Mouse (Mus musculus): Measurements from ENCODE around the gene 4930578G10Rik.
"Not testable (repeated sequence)": the region's sequence is repeated elsewhere in the genome, so short reads cannot be mapped to it uniquely, and the experiment has no call there.

4930578G10Rik gene

DNA sequence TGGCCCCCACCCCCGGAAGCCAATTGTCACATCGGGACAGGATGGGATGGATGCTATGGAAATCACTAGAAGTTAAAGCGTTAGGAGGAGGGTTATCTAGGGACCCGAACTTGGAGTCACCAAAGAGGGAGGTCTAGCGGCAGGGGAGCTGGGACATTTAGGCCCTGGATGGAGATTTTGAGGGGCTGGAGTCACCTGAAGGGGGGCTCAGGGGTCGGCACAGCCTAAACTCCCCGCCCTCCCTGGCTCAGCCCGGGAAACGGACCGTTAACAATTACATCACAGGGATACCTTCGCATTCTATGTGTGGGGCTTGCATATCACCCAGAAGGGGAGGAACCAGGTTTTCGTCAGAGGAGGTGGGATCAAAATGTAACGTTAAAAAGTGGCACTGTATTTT lies at the start of gene 4930578G10Rik:
TSS of gene 4930578G10Rik (plus strand) at position 301 of the 400 bp plus-strand sequence.
- DNase-seq = not testable (repeated sequence)

DNA sequence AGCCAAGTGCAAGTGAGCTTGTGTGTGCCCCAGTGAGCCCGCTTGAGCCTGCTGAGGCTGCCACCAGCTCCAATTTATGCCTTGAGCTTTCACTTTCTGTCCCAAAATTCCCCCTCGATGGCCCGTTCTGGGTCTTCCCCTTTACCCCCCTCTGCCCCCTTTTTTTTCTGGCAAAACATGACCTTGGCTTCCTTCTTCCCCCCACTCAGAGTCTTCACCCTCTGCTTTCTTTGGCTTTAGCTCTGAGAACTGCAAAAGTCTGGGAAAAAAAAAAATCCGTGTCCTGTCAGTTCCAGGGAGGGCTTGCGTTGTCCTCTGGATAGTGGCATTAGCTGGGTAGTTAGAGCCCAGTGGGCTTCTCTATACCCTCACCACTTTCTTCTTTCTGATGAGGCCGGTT lies 21.1 kb downstream of the 4930578G10Rik start, which contains the start of gene Ccl19:
TSS of gene Ccl19 (minus strand) at position 101 of the 400 bp plus-strand sequence.
- DNase-seq = not testable (repeated sequence)

DNA sequence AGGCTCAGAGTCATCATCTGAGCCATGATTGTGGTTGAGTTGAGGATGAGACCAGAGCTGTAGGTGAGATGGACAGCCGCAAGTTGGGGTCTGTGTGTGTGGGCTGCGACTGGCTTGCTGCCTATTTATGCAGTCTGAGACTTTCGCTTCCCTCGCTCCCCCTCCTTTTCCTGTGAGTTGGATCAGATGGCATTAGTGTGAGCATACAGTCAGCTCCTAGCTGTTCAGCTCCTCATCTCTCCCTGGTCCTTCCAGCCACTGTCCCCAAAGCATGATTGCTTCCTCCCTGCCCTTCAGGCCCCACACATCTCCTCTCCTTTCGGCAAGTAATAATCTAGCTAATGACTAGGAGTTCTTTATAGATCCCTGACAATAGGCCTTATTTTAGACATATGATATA lies 38.5 kb downstream of the 4930578G10Rik start, which contains the start of gene Ccl21a:
TSS of gene Ccl21a (minus strand) at position 101 of the 400 bp plus-strand sequence.
- DNase-seq = not testable (repeated sequence)

DNA sequence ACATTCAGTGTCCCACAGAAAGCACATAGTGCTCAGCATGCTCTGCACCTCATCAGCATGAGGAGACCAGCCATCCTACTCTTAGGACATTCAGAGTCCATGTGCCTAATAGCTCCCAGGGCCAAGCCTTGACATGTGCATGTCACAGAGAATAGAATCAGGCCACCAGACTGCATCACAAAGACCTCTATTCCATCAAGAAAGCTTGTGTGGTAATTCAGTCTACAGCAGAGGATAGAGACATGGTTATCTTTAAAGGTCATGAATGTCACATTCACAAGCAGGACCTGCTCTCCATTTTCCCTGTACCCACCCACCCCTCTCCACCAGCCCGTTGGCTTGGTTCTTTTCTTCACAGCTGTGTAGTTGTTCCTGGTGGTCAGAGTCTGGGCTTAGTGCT lies 118.4 kb downstream of the 4930578G10Rik start, which contains the start of gene Fam205a1:
TSS of gene Fam205a1 (minus strand) at position 101 of the 400 bp plus-strand sequence.
- DNase-seq = not testable (repeated sequence)

DNA sequence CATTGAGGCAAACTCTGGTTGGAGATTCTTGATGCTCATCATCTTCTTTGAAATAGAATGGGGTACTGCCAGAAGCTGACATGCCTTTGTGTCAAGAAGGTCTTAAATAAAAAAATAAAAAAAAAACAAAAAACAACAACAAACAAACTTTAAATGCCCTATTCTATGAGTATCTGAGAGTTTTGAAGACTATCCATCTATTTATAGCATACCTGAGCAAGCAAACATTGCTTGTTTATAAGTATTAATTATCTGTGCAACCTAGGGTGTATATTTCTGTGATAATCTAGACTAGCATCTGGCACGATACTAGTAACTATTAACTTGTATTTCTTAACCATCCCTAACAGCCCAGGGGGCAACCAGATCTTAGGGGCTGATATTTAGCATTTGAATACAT lies 121.3 kb downstream of the 4930578G10Rik start, which contains the start of gene Gm12394:
TSS of gene Gm12394 (minus strand) at position 101 of the 400 bp plus-strand sequence.
- DNase-seq = not testable (repeated sequence)

DNA sequence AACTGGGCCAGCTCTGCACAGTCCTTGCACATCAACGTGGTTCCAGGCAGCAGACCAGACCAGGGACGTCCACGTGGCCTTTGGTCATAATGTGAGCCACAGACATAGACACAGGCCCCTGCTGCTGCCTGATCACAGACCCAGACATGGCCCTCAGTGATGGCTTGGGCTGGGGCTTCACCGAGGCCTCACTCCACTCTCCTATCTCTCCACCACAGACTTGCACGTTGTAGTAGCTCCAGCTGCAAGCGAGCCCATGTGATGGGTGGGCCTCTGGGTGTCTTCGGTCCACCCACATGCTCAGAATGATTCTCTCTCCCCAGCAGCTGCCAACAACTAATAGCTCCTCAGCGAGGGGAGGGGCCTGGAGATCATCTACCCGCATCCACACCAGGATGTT lies 125.1 kb downstream of the 4930578G10Rik start:
- not testable (repeated sequence) for DNase-seq

DNA sequence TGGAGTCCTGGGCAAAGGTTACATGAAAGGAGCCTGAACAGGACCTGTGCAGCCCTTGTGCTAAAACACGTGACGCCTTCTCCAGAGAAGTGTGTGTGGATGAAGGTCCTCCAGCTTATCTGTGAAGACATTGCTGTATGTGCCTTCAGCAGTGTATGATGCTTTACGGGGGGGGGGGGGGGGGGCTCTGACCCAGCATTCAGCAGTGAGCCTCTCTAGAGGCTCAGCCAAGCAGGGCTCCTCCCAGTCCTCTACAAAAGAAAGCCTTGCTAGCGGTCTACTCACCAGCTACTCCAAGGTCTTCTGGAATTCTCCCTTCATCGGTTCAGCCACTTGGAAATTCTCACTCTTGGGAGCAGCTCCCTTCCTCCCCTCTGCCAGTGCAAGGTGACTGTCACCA lies 128.1 kb downstream of the 4930578G10Rik start:
- DNase-seq = not testable (repeated sequence)

DNA sequence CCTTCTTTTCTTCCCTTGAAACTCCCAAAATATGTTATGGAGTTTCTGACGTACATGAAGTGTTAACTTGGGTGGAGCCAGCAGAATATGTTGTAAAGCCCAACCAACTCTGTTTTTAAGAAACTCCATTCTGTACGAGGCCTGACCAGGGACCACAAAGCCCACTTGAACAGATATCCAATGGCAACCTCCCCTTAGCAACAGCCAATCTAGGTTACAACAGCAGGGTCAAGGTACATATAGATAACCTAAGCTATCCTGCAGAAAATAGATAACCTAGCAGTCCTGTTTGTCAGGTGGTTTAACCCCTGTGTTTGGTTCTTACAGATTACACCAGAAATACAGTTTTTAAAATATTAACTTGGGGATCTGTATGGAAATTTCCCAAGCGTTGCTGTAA lies 132.0 kb downstream of the 4930578G10Rik start:
- no peak for DNase-seq

DNA sequence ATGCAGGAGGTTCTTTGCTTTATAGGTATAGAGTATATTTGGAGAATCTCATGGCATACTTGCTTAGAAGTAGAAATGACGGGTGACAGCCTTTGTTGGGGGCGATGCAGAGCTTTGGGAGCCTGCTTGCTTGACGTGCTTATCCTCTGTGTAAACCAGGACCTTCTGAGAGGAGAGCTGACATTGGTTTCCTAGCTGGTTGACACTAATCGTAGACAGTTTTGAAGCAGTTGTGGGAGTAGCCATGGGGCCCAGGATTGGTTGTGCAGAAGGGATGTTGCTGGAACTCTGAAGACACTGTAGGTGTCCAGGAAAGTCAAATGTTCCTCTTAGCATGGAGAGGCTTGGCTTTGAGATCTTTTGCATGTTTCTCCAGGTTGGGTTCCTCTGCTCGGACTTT lies 132.8 kb downstream of the 4930578G10Rik start:
- no peak for DNase-seq

DNA sequence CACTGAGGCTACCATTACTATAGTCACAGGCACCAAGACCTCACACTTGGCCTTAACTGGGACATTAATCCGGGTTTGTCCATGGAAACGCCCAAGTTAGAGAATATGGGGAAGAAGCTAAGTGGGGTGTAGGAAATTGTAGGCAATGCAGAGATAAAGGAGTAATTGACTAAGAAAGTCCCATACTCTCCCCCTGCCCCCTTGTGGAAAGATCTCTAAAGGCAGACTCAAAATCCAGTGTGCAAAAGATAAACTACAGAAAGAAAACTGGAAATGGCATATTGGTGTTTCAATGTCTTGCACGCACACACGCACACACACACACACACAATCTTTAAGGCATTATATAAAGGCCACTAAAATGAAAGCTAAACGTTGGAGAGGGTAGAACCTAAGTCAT lies 135.4 kb downstream of the 4930578G10Rik start:
- DNase-seq = peak; percentile 12

DNA sequence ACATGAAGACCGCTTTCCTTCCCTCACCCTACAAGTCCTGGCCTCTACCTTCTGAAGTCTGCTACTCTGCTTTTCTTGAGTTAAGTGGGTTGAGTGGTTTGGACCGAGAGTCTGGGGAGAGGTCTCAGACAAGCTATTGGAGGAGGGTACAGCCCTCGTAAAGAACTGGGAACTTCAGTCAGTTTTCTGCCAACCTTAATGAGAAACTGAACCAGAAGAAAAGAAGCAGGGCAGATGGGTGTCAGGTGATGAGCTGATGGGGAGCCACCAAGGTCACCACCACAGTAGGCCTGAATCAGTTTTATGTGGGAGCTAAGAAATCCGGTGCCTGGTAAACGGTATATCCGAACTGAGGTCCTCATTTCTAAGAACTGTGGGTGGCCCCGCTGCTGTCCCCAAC lies 136.8 kb downstream of the 4930578G10Rik start:
- no peak for DNase-seq

DNA sequence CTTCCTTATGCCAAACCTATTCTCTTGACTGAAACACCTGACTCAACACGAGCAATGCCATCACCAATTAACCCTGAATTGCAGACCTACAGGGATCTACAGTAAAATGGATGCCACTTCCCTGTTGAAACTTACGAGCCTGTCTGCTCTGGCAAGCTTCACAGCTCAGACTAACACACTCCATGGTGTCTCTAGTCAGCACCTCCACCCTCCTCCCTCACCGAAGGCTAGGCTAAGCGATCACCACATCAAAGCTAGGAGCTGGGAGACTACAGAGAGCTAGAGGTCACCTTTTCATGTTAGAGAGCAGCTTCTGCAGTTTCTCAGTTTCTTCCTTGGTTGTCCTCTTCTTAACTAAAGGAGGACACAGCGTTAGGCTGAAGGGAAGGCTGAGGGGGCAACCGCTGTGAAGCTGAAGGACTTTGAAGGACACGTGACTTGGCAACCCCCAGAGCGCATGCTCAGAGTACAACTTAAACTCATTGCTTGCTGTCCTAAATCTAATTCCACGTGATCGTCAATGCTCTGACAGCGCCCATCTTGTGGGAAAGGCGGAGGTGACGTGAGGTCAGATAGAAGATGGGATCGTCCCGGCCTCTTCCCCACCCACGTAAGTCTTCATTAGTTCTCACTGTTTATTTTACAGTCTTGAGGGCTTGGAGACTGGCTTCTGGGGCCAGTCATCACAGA lies 137.5 kb downstream of the 4930578G10Rik start:
- no peak for DNase-seq

DNA sequence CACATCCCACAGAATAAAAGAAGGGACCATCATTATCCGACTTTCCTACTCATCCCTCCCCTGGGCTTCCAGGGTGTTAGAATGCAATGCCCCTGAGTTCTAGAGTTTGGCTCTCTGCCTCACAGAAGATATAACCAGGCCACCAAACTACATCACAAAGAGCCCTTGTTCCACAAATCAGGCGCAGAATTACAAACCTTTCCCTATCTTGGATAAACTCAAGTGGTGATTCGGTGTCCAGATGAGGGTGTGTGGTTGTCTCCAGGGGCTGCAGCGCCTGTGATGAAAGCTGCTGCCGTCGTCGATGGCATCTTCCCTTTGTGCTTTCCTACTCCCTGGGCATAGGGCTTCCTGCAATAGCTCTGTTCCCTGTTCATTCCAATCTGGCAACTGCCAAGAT lies 138.8 kb downstream of the 4930578G10Rik start, which contains the start of gene Fam205c:
TSS of gene Fam205c (minus strand) at position 101 of the 400 bp plus-strand sequence.
- DNase-seq = no peak

DNA sequence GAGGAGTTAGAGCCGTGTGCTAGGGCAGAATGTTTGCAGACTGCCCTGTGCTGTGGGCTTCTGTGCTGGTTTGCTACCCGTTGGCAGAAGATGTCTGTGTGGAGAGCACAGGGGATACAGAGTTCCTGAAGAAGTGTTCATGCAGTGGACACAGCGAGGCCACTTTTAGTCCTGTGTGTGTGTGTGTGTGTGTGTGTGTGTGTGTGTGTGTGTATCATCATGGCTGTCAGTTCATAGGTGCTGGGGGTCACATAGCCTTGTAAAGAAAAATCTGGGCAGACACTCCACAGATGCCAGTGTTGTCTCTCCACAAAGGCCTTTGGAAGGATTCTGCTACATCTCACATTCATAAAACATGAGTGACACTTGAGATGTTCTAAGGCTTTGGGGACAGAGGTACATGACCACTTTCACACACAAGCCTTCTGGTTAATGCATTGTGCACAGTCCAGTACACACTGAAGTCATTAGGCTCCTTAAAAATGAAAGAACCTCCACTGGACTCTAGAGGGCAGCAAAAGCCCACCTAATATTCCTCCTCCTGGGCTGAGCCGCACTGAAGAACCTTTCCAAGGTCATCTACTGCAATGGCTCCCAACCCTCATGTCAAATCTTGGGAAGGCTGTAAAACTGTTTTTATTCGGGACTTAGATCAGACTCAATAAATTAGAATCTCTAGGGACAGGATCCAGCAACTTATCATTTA lies 141.4 kb downstream of the 4930578G10Rik start:
- DNase-seq = peak; percentile 63

DNA sequence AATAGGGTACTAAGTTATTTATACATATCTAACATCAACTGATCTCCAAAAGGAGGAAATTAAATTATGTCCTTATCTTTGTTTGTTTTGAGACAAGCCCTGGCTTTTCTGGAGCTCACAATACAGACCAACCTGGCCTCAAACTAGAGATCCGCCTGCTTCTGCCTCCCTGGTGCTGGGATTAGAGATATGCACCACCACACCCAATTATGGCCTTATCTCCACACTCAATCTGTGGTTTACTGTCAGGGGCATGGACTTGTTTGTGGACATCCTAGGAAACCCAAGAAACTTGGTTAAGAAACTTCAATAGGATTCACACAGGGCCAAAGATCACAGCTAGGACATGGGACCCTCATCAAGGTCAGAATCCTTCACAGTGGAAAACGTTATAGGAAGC lies 142.3 kb downstream of the 4930578G10Rik start:
- no peak for DNase-seq

DNA sequence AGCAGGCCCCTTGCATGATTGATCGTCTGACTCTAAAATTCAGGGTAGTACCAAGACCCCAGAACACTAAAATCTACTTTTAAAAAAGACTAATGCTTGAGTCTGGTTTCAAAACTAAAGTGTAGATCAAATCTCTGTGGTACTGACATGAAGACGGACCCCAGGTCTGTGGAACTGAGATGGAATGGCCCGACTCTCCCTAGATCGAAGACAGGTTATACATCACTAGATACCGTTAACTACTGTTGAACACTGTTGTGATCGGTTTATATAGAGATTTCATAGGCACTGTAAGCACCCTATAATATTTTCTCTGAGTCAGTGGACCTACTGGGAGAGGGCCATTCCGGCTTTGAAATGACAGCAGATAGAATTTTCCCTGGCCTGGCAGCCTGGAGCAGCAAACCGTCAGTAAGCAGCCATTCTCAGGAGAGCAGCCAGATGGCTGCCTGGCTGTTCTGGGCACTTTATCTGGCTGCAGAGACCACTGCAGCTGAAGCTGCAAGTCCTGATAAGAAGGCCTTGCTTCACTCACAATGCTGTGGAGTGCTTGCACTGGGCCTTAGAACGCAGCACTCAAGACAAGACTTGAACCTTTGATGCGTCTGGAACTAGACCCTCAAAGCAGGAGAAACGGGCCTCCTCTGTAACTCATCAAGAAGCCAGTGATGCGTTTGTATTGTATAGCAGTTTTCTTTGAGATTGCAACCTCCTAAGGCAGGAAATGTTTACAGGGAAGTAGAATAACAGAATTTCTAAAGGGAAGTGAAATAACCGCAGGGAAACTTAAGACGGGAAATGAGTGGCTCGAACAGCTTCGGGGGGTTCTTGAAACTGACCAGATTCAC lies 144.7 kb downstream of the 4930578G10Rik start:
- DNase-seq = no peak

DNA sequence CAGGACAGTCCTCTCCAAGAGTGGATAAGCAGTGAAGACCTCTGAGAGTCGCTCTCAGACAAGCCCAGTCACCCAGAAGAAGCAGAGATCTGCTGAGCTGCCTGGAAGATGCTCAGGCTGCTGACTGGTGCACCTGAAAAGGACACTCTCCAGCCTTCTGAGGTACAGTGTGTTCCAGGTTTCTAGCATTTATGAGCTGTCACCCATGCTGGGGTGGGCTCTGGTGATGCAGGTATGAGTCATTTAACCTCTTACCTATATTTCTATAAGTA lies 145.3 kb downstream of the 4930578G10Rik start:
- DNase-seq = no peak

DNA sequence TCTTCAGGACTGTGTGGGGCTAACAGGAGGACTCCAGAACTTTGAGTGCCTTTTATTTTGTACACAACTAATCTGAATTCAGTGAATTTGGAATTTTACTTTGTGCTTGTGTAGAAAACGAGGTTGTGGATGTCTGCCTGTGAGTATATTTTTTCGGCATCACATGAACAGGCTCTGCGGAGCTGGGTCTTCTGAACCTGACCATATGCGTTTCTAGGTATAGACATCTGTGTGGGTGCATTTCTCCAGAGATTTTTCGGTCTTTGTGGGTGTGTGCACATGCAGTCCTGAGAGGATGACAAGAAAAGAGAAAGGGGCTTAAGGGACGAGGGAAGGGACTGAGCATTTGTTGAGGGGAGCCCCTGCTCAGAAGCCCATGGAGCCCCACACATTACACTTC lies 151.6 kb downstream of the 4930578G10Rik start:
- no peak for DNase-seq

DNA sequence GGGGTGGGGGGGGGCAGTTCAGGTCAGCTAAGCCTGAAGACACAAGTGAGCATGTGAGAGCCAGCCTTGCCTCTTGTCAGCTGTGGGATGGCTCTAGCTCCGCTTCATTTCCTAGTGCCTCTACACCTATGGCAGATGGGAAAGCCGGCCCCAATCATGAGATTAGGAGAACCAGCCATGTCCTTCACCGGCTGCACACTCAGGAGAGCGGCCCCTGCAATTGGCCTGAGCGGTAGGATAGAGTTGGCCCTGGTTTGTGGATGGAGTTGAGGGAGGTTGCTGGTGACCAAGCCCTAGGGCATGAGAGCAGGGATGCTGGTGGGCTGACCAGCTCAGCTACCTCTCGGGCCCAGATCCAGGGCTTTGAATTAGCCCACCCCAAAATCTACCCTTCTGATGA lies 153.5 kb downstream of the 4930578G10Rik start:
- DNase-seq = no peak

DNA sequence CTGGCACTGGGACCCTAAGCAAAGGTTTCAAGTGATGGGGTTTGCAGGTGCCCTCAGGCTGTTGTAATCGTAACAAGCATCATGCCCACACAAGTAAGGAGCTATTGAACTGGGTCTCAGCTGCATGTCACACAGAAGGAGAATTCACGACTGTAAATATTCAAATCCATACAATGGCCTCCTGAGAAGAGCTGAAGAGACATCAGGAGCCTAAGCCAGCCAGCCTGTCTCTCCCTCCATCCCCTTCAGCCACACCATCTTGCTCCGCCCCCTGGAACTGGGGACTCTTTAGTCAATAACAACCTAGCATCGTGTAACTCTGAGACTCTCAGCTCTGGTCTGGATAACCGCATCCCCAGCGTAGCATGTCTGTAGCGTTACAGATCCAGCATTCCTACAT lies 155.8 kb downstream of the 4930578G10Rik start:
- DNase-seq = no peak

DNA sequence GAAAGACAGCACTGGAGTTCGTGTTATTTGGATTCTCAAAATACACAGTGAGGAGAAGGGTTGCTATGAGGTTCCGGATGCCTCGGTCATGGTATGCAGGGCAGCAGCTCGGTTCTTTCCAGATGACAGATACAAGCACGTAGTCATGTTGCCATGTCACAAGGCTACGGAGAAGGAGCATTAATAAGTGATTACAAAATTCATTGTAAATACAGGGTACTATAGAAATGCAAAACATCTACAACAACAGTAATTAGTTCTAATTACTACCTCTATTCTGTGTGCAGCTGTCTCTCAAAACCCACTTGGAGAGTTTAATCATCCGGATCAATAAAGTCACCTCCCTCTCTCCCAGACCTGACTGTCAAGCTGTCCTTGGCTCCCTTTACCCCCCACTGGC lies 159.8 kb downstream of the 4930578G10Rik start:
- no peak for DNase-seq
